Mouse (Mus musculus): ENCODE measurements at regions not wholly inside any gene's neighbourhood (a gene's known extent, or its start where the extent isn't known, plus 50 kb on each side); places are given as distances from the start of the nearest gene placed in this dataset.

- H3K4me3 ChIP-seq (ENCODE audit: low read depth, low read length): no peak overlapping the region
- no peaks in the 10 kb centered on the region for H3K27me3 ChIP-seq (replicated peaks; ENCODE audit: control insufficient read depth, insufficient read depth, low read length)
- ATAC-seq (peak; percentile 79), DNase-seq (ENCODE audit: low spot score) (peak; percentile 74)
- H3K4me1 ChIP-seq (ENCODE audit: control insufficient read depth, insufficient read depth, low read length): peaks cover 4% of the 10 kb centered on the region; the same call in 1 of the 2 replicates
- H3K4me2 ChIP-seq (ENCODE audit: low read length): no peak overlapping the region
- no peak overlapping the region for H3K9ac ChIP-seq (ENCODE audit: low read length)
- no peaks in the 10 kb centered on the region for H3K36me3 ChIP-seq (ENCODE audit: control insufficient read depth, insufficient read depth, low read length)
- no peaks in the 10 kb centered on the region for H3K9me3 ChIP-seq (replicated peaks; ENCODE audit: control insufficient read depth, low read length)
- H3K27ac ChIP-seq (ENCODE audit: low read depth, low read length): no peak overlapping the region
- WGBS: 67% methylated on average over 9 of the region's 9 CpGs
Observed at GRCm38 (mm10) chr1:186909518-186910105, 57.6 kb upstream of the D1Pas1 start.

GRCm38 (mm10) chr1:186909073-186909472 lies 58.1 kb upstream of the D1Pas1 start:
- Histone ChIP-seq H3K4me1 (ENCODE audit: control insufficient read depth, insufficient read depth, low read length) (peaks cover 4% of the 10 kb centered on the region; the same call in 1 of the 2 replicates), H3K27me3 (replicated peaks; ENCODE audit: control insufficient read depth, insufficient read depth, low read length) (no peaks in the 10 kb centered on the region), H3K9me3 (replicated peaks; ENCODE audit: control insufficient read depth, low read length) (no peaks in the 10 kb centered on the region), H3K27ac (ENCODE audit: low read depth, low read length) (no peak overlapping the region), H3K36me3 (ENCODE audit: control insufficient read depth, insufficient read depth, low read length) (no peaks in the 10 kb centered on the region), H3K9ac (ENCODE audit: low read length) (no peak overlapping the region), H3K4me3 (ENCODE audit: low read depth, low read length) (no peak overlapping the region), H3K4me2 (ENCODE audit: low read length) (no peak overlapping the region)
- DNase-seq (ENCODE audit: low spot score) (peak; percentile 69), ATAC-seq (peak; percentile 68)
- WGBS: 17% methylated on average over 9 of the region's 9 CpGs

- WGBS: 84% methylated on average over 9 of the region's 10 CpGs
- no peaks in the 10 kb centered on the region for H3K9me3 ChIP-seq (replicated peaks; ENCODE audit: control insufficient read depth, low read length)
- ATAC-seq (no peak), DNase-seq (ENCODE audit: low spot score) (no peak)
- peaks cover 4% of the 10 kb centered on the region; the same call in 1 of the 2 replicates for H3K4me1 ChIP-seq (ENCODE audit: control insufficient read depth, insufficient read depth, low read length)
- no peak overlapping the region for H3K4me3 ChIP-seq (ENCODE audit: low read depth, low read length)
- no peak overlapping the region for H3K4me2 ChIP-seq (ENCODE audit: low read length)
- H3K27me3 ChIP-seq (replicated peaks; ENCODE audit: control insufficient read depth, insufficient read depth, low read length): no peaks in the 10 kb centered on the region
- no peak overlapping the region for H3K9ac ChIP-seq (ENCODE audit: low read length)
- no peak overlapping the region for H3K27ac ChIP-seq (ENCODE audit: low read depth, low read length)
- no peaks in the 10 kb centered on the region for H3K36me3 ChIP-seq (ENCODE audit: control insufficient read depth, insufficient read depth, low read length)
Observed at GRCm38 (mm10) chr1:186907409-186908170, 59.6 kb upstream of the D1Pas1 start.

GRCm38 (mm10) chr1:186905942-186906341 lies 61.3 kb upstream of the D1Pas1 start:
- peaks cover 4% of the 10 kb centered on the region; the same call in 1 of the 2 replicates for H3K4me1 ChIP-seq (ENCODE audit: control insufficient read depth, insufficient read depth, low read length)
- H3K4me3 ChIP-seq (ENCODE audit: low read depth, low read length): no peak overlapping the region
- no peak for DNase-seq (ENCODE audit: low spot score)
- no peak overlapping the region for H3K4me2 ChIP-seq (ENCODE audit: low read length)
- ATAC-seq: no peak
- H3K36me3 ChIP-seq (ENCODE audit: control insufficient read depth, insufficient read depth, low read length): no peaks in the 10 kb centered on the region
- no peak overlapping the region for H3K9ac ChIP-seq (ENCODE audit: low read length)
- 95% methylated on average over 7 of the region's 7 CpGs for WGBS
- H3K27ac ChIP-seq (ENCODE audit: low read depth, low read length): no peak overlapping the region
- no peaks in the 10 kb centered on the region for H3K9me3 ChIP-seq (replicated peaks; ENCODE audit: control insufficient read depth, low read length)
- H3K27me3 ChIP-seq (replicated peaks; ENCODE audit: control insufficient read depth, insufficient read depth, low read length): no peaks in the 10 kb centered on the region

GRCm38 (mm10) chr1:186901548-186901947 lies 65.7 kb upstream of the D1Pas1 start:
- Histone ChIP-seq H3K36me3 (ENCODE audit: control insufficient read depth, insufficient read depth, low read length) (no peaks in the 10 kb centered on the region), H3K27ac (ENCODE audit: low read depth, low read length) (no peak overlapping the region), H3K4me2 (ENCODE audit: low read length) (no peak overlapping the region), H3K9me3 (replicated peaks; ENCODE audit: control insufficient read depth, low read length) (no peaks in the 10 kb centered on the region), H3K4me3 (ENCODE audit: low read depth, low read length) (no peak overlapping the region), H3K4me1 (ENCODE audit: control insufficient read depth, insufficient read depth, low read length) (no peaks in the 10 kb centered on the region), H3K27me3 (replicated peaks; ENCODE audit: control insufficient read depth, insufficient read depth, low read length) (no peaks in the 10 kb centered on the region), H3K9ac (ENCODE audit: low read length) (no peak overlapping the region)
- ATAC-seq (no peak), DNase-seq (ENCODE audit: low spot score) (no peak)
- 81% methylated on average over 6 of the region's 6 CpGs for WGBS

GRCm38 (mm10) chr1:186898203-186898602 lies 69.0 kb upstream of the D1Pas1 start:
- no peak for DNase-seq (ENCODE audit: low spot score)
- 68% methylated on average over 8 of the region's 8 CpGs for WGBS

GRCm38 (mm10) chr1:186889584-186889852 lies 77.7 kb upstream of the D1Pas1 start:
- no peaks in the 10 kb centered on the region for H3K27me3 ChIP-seq (replicated peaks; ENCODE audit: control insufficient read depth, insufficient read depth, low read length)
- H3K4me1 ChIP-seq (ENCODE audit: control insufficient read depth, insufficient read depth, low read length): peaks cover 13% of the 10 kb centered on the region
- ATAC-seq (peak; percentile 57), DNase-seq (ENCODE audit: low spot score) (no peak)
- H3K4me2 ChIP-seq (ENCODE audit: low read length): no peak overlapping the region
- no peaks in the 10 kb centered on the region for H3K36me3 ChIP-seq (ENCODE audit: control insufficient read depth, insufficient read depth, low read length)
- no peak overlapping the region for H3K9ac ChIP-seq (ENCODE audit: low read length)
- WGBS: 33% methylated on average over 5 of the region's 5 CpGs
- no peak overlapping the region for H3K27ac ChIP-seq (ENCODE audit: low read depth, low read length)
- H3K9me3 ChIP-seq (replicated peaks; ENCODE audit: control insufficient read depth, low read length): no peaks in the 10 kb centered on the region
- H3K4me3 ChIP-seq (ENCODE audit: low read depth, low read length): no peak overlapping the region

More at GRCm38 (mm10) chr1:186898203-186898602, 69.0 kb upstream of the D1Pas1 start:
- no peaks in the 10 kb centered on the region for H3K27me3 ChIP-seq (replicated peaks; ENCODE audit: control insufficient read depth, insufficient read depth, low read length)
- H3K9ac ChIP-seq (ENCODE audit: low read length): no peak overlapping the region
- no peak for ATAC-seq
- H3K9me3 ChIP-seq (replicated peaks; ENCODE audit: control insufficient read depth, low read length): 0 out of 2 replicates have a peak, but pooled peaks cover 5% of the 10 kb centered on the region
- H3K4me3 ChIP-seq (ENCODE audit: low read depth, low read length): no peak overlapping the region
- H3K4me2 ChIP-seq (ENCODE audit: low read length): no peak overlapping the region
- H3K27ac ChIP-seq (ENCODE audit: low read depth, low read length): no peak overlapping the region
- H3K36me3 ChIP-seq (ENCODE audit: control insufficient read depth, insufficient read depth, low read length): no peaks in the 10 kb centered on the region
- H3K4me1 ChIP-seq (ENCODE audit: control insufficient read depth, insufficient read depth, low read length): no peaks in the 10 kb centered on the region

GRCm38 (mm10) chr1:186888767-186889583 lies 78.2 kb upstream of the D1Pas1 start:
- H3K4me1 ChIP-seq (ENCODE audit: control insufficient read depth, insufficient read depth, low read length): peaks cover 13% of the 10 kb centered on the region
- 16% methylated on average over 11 of the region's 11 CpGs for WGBS
- no peaks in the 10 kb centered on the region for H3K27me3 ChIP-seq (replicated peaks; ENCODE audit: control insufficient read depth, insufficient read depth, low read length)
- H3K27ac ChIP-seq (ENCODE audit: low read depth, low read length): peak overlapping the region; percentile 65
- H3K9me3 ChIP-seq (replicated peaks; ENCODE audit: control insufficient read depth, low read length): no peaks in the 10 kb centered on the region
- H3K9ac ChIP-seq (ENCODE audit: low read length): no peak overlapping the region
- H3K4me3 ChIP-seq (ENCODE audit: low read depth, low read length): no peak overlapping the region
- ATAC-seq: peak; percentile 68
- peak; percentile 70 for DNase-seq (ENCODE audit: low spot score)
- H3K4me2 ChIP-seq (ENCODE audit: low read length): peak overlapping the region; percentile 14; the same call in 1 of the 2 replicates
- H3K36me3 ChIP-seq (ENCODE audit: control insufficient read depth, insufficient read depth, low read length): no peaks in the 10 kb centered on the region
